Mouse (Mus musculus) left cerebral cortex, adult 8-10 months (tissue): ENCODE results near the gene Trim12a. TPM values are rescaled to one million over a fixed set of nuclear protein-coding genes. Genes with fewer than 3 reads are reported as not detected.
A peak's percentile ranks its signal among the peaks of the same experiment; 100 is the strongest.
"Not testable (repeated sequence)": the region's sequence is repeated elsewhere in the genome, so short reads cannot be mapped to it uniquely, and the experiment has no call there.

Experiments
- DNase-seq, 2 experiments: peaks; one replicate each; pipeline ENCODE4 v3.0.0; 2022; ENCODE audit warnings: low spot score in 2 of 2
- total RNA-seq, 4 experiments: library from RNA; stranded (reverse); gene quantifications; 2 replicates each; pipeline ENCODE4 v1.2.4; 2022

Trim12a gene
- total RNA-seq, result 1 to 10 TPM; 1.8 to 3.9 (median 3.1) TPM

DNA sequence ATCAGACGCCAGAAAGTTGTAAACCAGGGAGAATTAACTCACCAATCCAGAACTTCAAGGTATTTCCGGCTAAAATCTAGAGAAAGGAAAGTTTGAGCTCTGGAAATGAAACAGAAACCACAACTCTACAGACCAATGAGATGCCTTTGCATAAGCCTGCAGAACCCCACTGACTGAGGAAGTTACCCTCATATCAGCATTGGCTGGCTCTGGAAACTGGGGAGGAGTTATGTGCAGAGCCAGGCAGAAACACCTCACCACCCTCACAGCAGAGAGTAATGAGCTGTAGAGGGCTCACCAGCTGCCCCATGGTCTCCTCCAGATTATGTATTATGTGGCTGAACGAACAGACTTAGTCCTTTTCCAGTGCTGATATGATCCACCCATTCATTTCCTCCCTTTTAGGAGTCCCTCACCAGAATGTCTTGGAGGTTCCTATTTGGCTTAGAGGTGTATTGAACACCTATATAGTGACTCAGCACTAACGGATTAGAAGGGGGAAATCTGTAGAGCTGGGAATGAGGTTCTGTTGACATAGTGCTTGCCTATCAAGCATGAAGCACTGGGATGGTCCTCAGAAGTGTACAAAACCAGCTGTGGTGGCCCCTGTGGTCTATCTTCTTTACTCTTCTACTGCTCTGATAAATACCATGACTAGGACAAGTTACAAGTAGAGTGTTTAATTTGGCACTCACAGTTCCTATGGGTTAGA is at the start of gene Trim12a:
TSS of gene Trim12a (minus strand) at position 98 of the 712 bp plus-strand sequence.
- not testable (repeated sequence) for DNase-seq

GRCm38 (mm10) chr7:104353600-104353967 is 38.3 kb upstream of the Trim12a start:
- no peak for DNase-seq

GRCm38 (mm10) chr7:104352717-104353599 is 37.7 kb upstream of the Trim12a start, which contains the start of gene Trim12c:
Gene Trim12c, minus strand, starts transcription at chr7:104353362.
- DNase-seq, result peak in 1 of 2 experiments; percentile 5

- not testable (repeated sequence) for DNase-seq
These were observed 32.8 kb upstream of the Trim12a start for GRCm38 (mm10) chr7:104348043-104348442.

GRCm38 (mm10) chr7:104340744-104341143 is 25.5 kb upstream of the Trim12a start:
- not testable (repeated sequence) for DNase-seq

- DNase-seq, result not testable (repeated sequence)
These were observed 20.3 kb upstream of the Trim12a start for GRCm38 (mm10) chr7:104335547-104335946.

DNA sequence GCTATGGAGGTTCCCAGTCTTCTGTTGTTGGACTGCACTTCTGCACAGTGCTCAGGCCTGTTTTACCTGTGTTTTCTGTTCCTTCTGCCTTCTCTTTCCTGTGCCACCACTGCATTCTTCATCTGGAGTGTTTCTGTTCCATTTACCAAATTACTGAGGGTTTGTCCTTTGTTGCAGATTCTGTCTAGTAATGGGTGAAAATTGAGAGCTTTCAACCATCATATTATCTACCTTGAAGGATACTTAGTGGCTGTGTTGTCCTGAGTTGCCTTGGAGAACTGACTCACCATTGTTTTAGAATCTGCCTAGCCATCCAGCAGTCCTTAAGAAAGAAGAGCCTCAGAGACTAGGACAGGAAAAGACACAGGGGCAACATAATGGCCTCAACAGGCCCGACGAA is 13.9 kb upstream of the Trim12a start, which contains the start of gene Trim34b:
TSS of gene Trim34b (plus strand) at position 301 of the 400 bp plus-strand sequence.
- not testable (repeated sequence) for DNase-seq

- no peak for DNase-seq
These were observed 6.8 kb upstream of the Trim12a start for GRCm38 (mm10) chr7:104322028-104322427.

DNA sequence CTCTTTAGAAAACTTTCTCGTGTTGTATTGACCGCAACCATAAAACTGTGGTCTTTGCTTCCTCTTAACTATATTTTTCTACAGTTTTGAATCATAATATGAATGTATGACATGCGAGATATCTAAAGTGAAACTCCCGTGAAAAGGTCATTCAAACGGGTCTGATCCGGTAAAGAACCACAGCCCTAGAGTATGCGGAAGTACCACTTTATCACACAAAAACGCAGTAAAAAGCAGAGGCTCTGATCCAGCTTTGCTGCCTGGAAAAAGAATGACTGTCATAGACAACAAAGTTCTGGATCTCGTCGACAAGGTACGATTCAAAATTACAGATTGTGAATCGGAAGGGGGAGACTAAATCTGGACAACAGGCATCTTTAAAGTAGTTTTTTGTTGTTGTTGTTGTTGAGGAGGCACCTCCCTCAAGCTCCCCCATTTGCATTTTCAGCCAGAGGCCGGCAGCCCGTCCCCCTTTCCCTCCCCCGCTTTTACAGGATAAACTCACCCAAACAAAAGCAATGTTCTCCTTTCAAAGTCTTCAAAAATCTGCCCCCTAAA is 391 bp downstream of the Trim12a start:
- no peak for DNase-seq

GRCm38 (mm10) chr7:104291638-104292400 is 23.4 kb downstream of the Trim12a start:
- no peak for DNase-seq

- DNase-seq, result no peak
These were observed 24.6 kb downstream of the Trim12a start for GRCm38 (mm10) chr7:104290641-104291040.

- DNase-seq, result not testable (repeated sequence)
These were observed 27.5 kb downstream of the Trim12a start, which contains the start of gene Trim5 for GRCm38 (mm10) chr7:104287576-104288443. Gene Trim5, minus strand, starts transcription at chr7:104288094.

GRCm38 (mm10) chr7:104279361-104279760 is 35.9 kb downstream of the Trim12a start:
- DNase-seq, result not testable (repeated sequence)

DNA sequence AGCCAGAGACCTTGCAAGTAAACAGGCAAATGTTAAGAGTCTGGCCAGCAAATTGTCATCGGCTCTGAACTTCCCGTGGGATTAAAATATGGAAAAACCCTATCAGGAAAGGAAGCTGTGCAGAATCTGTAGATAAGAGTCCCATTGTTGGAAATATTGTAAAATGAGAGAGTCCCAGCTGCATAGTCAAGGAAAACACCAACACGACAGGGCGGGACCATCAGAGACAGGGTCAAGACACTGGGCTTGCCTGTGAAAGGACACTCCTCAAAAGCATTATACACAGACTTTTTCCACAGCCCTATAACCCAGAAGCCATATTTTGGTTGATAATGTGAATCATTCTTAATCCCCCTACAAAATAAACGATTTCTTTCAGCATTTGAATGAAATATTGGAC is 49.9 kb downstream of the Trim12a start:
- DNase-seq, result not testable (repeated sequence)

- not testable (repeated sequence) for DNase-seq
These were observed 54.9 kb downstream of the Trim12a start for GRCm38 (mm10) chr7:104260380-104260779.

Other genes starting within 250 kb of the Trim12a start
- gene Olfr644, start 243.6 kb downstream of the Trim12a start, total RNA-seq, result not detected
- gene Olfr645, start 230.0 kb downstream of the Trim12a start, total RNA-seq, result not detected
- not detected for gene Olfr646, start 210.6 kb downstream of the Trim12a start, total RNA-seq
- not detected for gene Ubqln5, start 185.6 kb downstream of the Trim12a start, total RNA-seq
- gene Olfr643, start 178.1 kb downstream of the Trim12a start, total RNA-seq, result not detected
- gene Ubqln3, start 172.2 kb downstream of the Trim12a start, total RNA-seq, result not detected
- not detected for gene Ubqlnl, start 164.9 kb downstream of the Trim12a start, total RNA-seq
- not detected for gene Olfm5, start 150.6 kb downstream of the Trim12a start, total RNA-seq
- gene Olfr648, start 132.1 kb downstream of the Trim12a start, total RNA-seq, result under 1 TPM in 3 of 4 experiments, not detected in 1; 0.25 to 0.46 (median 0.28) TPM
- gene Olfr649, start 119.5 kb downstream of the Trim12a start, total RNA-seq, result not detected
- gene Trim6, start 96.7 kb downstream of the Trim12a start, total RNA-seq, result under 1 TPM in 2 of 4 experiments, not detected in 2; 0.25 to 0.46 TPM
- gene Trim34a, start 71.0 kb downstream of the Trim12a start, total RNA-seq, result 1 to 10 TPM; 1.3 to 2.8 (median 1.9) TPM
- gene Trim5, start 27.4 kb downstream of the Trim12a start, total RNA-seq, result 1 to 10 TPM in 1 of 4 experiments, under 1 TPM in 3; 0.33 to 1.1 (median 0.83) TPM
- under 1 TPM in 2 of 4 experiments, not detected in 2; 0.35 to 0.57 TPM for gene Trim34b, start 14.0 kb upstream of the Trim12a start, total RNA-seq
- 1 to 10 TPM; 1.2 to 2.3 (median 1.7) TPM for gene Trim12c, start 37.9 kb upstream of the Trim12a start, total RNA-seq
- gene Trim30b, start 54.4 kb upstream of the Trim12a start, total RNA-seq, result under 1 TPM in 3 of 4 experiments, not detected in 1; 0.11 to 0.26 (median 0.18) TPM
- gene Trim30c, start 85.4 kb upstream of the Trim12a start, total RNA-seq, result not detected
- gene Trim30a, start 149.7 kb upstream of the Trim12a start, total RNA-seq, result 1 to 10 TPM in 3 of 4 experiments, under 1 TPM in 1; 0.76 to 3.3 (median 2.4) TPM
- gene Trim30d, start 192.4 kb upstream of the Trim12a start, total RNA-seq, result 1 to 10 TPM in 2 of 4 experiments, under 1 TPM in 2; 0.15 to 2.5 (median 0.92) TPM
- gene Olfr651, start 234.7 kb upstream of the Trim12a start, total RNA-seq, result not detected
- not detected for gene Olfr652, start 245.4 kb upstream of the Trim12a start, total RNA-seq